Mouse (Mus musculus) liver, embryonic 16.5 days (tissue): ENCODE results near the gene Casc3. TPM values are rescaled to one million over a fixed set of nuclear protein-coding genes. Genes with fewer than 3 reads are reported as not detected.

Source experiments
- ATAC-seq: fragments of 200-750 bp; cut with Nextera tagmentation; 2 replicates; pipeline ENCODE4 v1.8.0; 2017; ENCODE audit warnings: low read depth, mild to moderate bottlenecking, moderate number of reproducible peaks, moderate library complexity
- H3K27ac ChIP-seq: fragments of 300-500 bp; sonication (generic); 2 replicates; pipeline ENCODE4 v1.5.1; 2014; ENCODE audit warnings: mild to moderate bottlenecking, low read length
- H3K27me3 ChIP-seq: fragments of 300-500 bp; sonication (generic); 2 replicates; pipeline ENCODE4 v1.6.1; 2014; ENCODE audit warnings: low read depth, low read length, mixed read lengths; ENCODE audit not compliant: control insufficient read depth, insufficient read depth
- H3K36me3 ChIP-seq: fragments of 300-500 bp; sonication (generic); 2 replicates; pipeline ENCODE4 v1.6.1; 2014; ENCODE audit warnings: mild to moderate bottlenecking; ENCODE audit not compliant: control insufficient read depth, insufficient read depth
- H3K4me1 ChIP-seq: fragments of 300-500 bp; sonication (generic); 2 replicates; pipeline ENCODE4 v1.6.1; 2014; ENCODE audit warnings: low read depth, low read length, mixed read lengths; ENCODE audit not compliant: control insufficient read depth
- H3K4me2 ChIP-seq: fragments of 300-500 bp; sonication (generic); 2 replicates; pipeline ENCODE4 v1.6.1; 2014; ENCODE audit warnings: low read depth, low read length, mixed read lengths
- H3K4me3 ChIP-seq: fragments of 300-500 bp; sonication (generic); 2 replicates; pipeline ENCODE4 v1.5.1; 2014; ENCODE audit warnings: low read depth, mild to moderate bottlenecking, low read length
- H3K9ac ChIP-seq: fragments of 300-500 bp; sonication (generic); 2 replicates; pipeline ENCODE4 v1.6.1; 2014; ENCODE audit warnings: low read depth, low read length
- H3K9me3 ChIP-seq: fragments of 300-500 bp; sonication (generic); replicated peaks from 2 replicates; pipeline ENCODE4 v1.6.1; 2016; ENCODE audit warnings: low read length; ENCODE audit not compliant: control insufficient read depth
- WGBS: fragments of 180-500 bp; shearing (Covaris S2); extraction: QIAGEN DNeasy Blood & Tissue Kit; methylation state at CpG from one replicate; pipeline ENCODE4 v1.1.7; 2014; ENCODE audit not compliant: insufficient replicate concordance; 5-methylcytosine and 5-hydroxymethylcytosine counted together
- polyA plus RNA-seq: library from polyadenylated mRNA; unstranded; fragments of >200 nt; fragmentation: Nextera tagmentation; extraction: Ambion mirVana; gene quantifications from 2 replicates; pipeline ENCODE4 v1.2.1, GENCODE M21; 2015

The Casc3 gene
- polyA plus RNA-seq, 1 experiment from 2014 or later, result 13.6 TPM

DNA sequence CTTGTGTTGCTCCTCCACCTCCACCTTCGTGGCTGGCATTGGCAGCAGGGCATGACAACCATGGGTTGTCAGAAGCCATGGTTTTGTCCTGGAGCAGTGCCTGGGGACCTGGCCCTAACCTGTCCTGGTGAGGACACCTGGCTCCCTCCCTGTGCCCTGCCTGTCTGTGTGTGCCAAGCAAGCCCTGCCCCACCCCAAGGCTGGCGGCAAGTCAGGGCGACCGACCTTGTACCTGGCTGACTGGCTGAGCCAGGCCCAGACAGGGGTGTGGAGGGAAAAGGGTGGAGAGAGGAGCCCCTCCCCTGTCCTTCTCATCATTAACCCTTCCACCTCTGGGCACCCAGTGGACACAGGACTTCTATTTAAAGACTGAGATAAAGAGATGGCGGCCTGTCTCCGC lies 34.7 kb downstream of the Casc3 start:
- 41% methylated on average over 6 of the region's 6 CpGs for WGBS

DNA sequence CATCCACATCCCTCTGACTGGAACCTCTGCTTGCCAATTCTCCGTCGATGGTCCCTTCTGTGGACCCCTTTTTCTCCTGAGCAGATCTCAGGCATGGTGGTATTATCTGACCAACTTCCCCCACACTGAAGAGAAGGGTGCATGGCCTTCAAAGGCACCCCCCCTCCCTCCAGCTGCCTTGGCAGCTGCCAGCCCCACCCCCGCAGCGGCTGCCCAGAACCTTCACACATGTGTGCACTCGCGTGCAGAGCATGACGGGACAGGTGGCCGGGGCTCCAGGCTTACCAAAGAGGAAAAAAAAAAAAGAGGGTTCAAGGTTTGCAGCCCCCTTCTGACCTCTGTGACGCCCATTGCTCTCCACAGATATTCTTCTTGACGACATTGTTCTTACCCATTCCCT lies 35.2 kb downstream of the Casc3 start:
- WGBS, result 56% methylated on average over 10 of the region's 10 CpGs
- H3K4me1 ChIP-seq, result peaks cover 16% of the 10 kb centered on the region
- H3K27ac ChIP-seq, result no peak overlapping the region
- H3K36me3 ChIP-seq, result no peaks in the 10 kb centered on the region
- H3K4me3 ChIP-seq, result no peak overlapping the region
- H3K4me2 ChIP-seq, result no peak overlapping the region
- no peak overlapping the region for H3K9ac ChIP-seq
- H3K27me3 ChIP-seq, result peaks cover 30% of the 10 kb centered on the region
- H3K9me3 ChIP-seq, result no peaks in the 10 kb centered on the region
- ATAC-seq, result no peak

More for the DNA sequence above, 34.7 kb downstream of the Casc3 start:
- Histone ChIP-seq H3K9ac (no peak overlapping the region), H3K4me1 (peaks cover 16% of the 10 kb centered on the region), H3K4me3 (no peak overlapping the region), H3K4me2 (no peak overlapping the region), H3K27ac (no peak overlapping the region), H3K27me3 (peaks cover 30% of the 10 kb centered on the region), H3K36me3 (no peaks in the 10 kb centered on the region), H3K9me3 (no peaks in the 10 kb centered on the region)
- no peak for ATAC-seq

DNA sequence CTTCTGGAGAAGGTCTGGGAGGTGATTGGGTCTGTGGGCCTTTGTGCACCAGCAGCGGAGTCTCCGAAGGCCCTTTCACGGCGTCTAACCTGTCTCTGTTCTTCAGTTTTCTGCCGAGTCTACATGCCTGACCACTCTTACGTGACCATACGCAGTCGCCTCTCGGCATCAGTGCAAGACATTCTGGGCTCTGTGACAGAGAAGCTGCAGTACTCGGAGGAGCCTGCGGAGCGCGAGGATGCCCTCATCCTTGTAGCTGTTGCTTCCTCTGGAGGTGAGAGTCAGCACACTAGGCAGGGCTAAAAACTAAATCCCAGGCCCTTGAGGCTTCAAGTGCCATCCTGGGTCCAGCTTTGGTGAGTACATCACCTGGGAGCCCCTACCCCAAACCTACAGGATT lies 41.3 kb downstream of the Casc3 start:
- Histone ChIP-seq H3K4me2 (no peak overlapping the region), H3K9ac (no peak overlapping the region), H3K27ac (no peak overlapping the region), H3K4me3 (no peak overlapping the region), H3K4me1 (peaks cover 3% of the 10 kb centered on the region; the same call in 1 of the 2 replicates), H3K9me3 (no peaks in the 10 kb centered on the region), H3K27me3 (no peaks in the 10 kb centered on the region; the same call in 1 of the 2 replicates), H3K36me3 (no peaks in the 10 kb centered on the region)
- no peak for ATAC-seq
- WGBS, result 64% methylated on average over 13 of the region's 13 CpGs

DNA sequence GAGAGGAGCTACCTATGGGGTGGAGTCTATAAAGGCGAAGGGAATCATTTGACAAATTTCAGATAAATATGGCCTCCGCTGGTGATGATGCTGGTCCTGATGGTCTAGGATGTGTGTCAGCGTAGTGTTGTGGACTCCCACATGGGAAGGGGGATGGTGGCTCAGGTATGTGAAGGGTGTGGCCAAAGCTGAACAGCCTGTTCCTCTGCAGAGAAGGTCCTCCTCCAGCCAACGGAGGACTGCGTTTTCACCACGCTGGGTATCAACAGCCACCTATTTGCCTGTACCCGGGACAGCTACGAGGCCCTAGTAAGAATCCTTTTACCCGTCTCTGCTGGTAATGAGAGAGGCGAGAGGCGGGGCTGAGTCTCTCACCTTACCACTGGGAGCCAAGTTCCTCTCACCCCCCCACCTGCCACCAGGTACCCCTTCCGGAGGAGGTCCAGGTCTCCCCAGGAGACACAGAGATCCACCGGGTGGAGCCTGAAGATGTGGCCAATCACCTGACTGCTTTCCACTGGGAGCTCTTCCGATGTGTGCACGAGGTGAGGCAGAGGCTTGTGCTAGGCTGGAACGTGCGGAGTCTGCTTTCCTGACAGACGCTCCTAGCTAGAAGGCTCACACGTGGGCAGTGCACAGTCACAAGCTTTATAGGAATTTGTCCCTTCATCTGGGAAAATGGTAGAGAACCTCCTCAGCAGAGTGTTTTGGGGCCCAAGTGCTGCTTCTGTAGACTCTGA lies 42.3 kb downstream of the Casc3 start:
- WGBS, result 59% methylated on average over 19 of the region's 19 CpGs
- no peak overlapping the region for H3K4me3 ChIP-seq
- no peak overlapping the region for H3K4me2 ChIP-seq
- ATAC-seq, result no peak
- H3K9ac ChIP-seq, result no peak overlapping the region
- H3K9me3 ChIP-seq, result no peaks in the 10 kb centered on the region
- H3K27ac ChIP-seq, result no peak overlapping the region
- H3K4me1 ChIP-seq, result peaks cover 3% of the 10 kb centered on the region; the same call in 1 of the 2 replicates
- no peaks in the 10 kb centered on the region; the same call in 1 of the 2 replicates for H3K27me3 ChIP-seq
- no peaks in the 10 kb centered on the region for H3K36me3 ChIP-seq

DNA sequence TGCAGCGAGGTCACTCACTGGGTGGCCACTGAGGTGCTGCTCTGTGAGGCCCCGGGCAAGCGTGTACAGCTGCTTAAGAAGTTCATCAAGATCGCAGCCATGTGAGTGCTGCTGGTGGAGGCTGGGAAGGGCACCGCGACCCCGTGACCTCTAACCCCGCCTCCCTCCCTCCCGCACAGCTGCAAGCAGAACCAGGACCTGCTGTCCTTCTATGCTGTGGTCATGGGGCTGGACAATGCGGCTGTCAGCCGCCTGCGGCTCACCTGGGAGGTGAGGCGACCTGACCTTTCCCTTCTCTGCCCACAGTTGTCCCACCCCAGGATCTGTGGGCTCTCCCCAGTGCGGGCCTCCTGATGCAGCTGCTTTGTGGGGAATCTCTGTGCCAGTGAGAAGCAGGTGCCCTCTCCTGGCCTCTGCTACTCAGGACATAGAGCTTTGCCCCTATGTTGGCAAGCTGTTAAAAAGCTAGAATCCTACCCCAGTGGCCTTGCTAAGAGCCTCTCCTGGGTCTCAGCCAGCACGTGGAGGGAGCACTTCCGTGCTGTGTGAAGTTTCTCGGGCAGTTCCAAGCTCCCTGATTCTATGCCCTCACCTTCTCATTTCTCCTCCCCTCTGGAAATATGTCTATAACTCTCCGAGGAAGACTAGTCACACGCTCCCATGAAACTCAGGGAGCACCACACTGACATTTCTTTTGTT lies 44.6 kb downstream of the Casc3 start:
- H3K4me3 ChIP-seq, result no peak overlapping the region
- ATAC-seq, result peak; percentile 38
- peak overlapping the region; percentile 31; the same call in 1 of the 2 replicates for H3K4me2 ChIP-seq
- H3K9ac ChIP-seq, result no peak overlapping the region
- H3K9me3 ChIP-seq, result no peaks in the 10 kb centered on the region
- H3K27me3 ChIP-seq, result no peaks in the 10 kb centered on the region; the same call in 1 of the 2 replicates
- H3K36me3 ChIP-seq, result no peaks in the 10 kb centered on the region
- H3K27ac ChIP-seq, result no peak overlapping the region
- peaks cover 3% of the 10 kb centered on the region; the same call in 1 of the 2 replicates for H3K4me1 ChIP-seq
- 24% methylated on average over 19 of the region's 19 CpGs for WGBS

DNA sequence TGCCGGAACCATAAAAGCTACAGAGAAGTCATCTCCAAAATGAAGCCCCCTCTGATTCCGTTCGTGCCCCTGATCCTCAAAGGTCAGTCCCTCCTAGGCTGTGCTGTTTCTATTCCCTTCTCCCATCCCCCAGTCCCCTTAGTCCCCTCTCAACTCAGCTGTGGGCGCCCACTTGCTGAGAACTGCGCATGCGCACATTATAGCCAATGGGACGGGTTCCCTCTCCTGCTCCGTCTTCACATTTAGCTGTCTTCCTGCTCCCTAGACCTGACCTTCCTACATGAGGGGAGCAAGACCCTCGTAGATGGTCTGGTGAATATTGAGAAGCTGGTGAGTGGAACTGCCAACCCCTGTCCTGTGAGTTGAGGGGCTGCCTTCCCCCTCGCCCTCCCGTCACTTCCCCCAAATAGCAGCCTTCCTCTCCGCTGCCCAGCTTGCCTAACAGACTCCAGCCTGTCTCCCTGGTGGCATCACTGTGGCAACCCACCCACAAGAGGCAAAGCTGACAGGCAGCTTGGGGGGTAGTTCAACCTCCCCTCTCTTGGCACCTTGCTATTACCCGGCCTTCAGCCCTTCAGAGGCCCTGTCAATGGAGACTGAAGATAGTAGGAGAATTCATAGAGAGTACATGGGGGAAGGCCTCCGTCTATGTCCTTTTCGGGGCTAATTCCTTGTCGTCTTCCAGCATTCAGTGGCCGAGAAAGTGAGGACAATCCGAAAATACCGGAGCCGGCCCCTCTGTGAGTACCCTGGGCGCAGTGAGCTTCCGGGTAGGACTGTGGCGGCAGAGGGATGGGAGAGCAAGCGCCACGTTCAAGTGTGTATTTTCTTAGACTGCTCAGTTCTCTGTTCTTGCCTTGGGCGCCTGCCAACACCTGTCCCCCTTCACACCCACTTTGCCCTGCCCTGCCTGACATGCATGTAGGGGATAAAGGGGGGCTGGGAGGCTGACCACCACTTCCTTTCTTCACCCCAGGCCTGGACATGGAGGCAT lies 45.7 kb downstream of the Casc3 start:
- Histone ChIP-seq H3K4me3 (no peak overlapping the region), H3K9ac (no peak overlapping the region), H3K27me3 (no peaks in the 10 kb centered on the region; the same call in 1 of the 2 replicates), H3K27ac (no peak overlapping the region), H3K36me3 (no peaks in the 10 kb centered on the region), H3K4me1 (peaks cover 3% of the 10 kb centered on the region; the same call in 1 of the 2 replicates), H3K9me3 (no peaks in the 10 kb centered on the region), H3K4me2 (no peak overlapping the region)
- 67% methylated on average over 26 of the region's 26 CpGs for WGBS
- ATAC-seq, result no peak

DNA sequence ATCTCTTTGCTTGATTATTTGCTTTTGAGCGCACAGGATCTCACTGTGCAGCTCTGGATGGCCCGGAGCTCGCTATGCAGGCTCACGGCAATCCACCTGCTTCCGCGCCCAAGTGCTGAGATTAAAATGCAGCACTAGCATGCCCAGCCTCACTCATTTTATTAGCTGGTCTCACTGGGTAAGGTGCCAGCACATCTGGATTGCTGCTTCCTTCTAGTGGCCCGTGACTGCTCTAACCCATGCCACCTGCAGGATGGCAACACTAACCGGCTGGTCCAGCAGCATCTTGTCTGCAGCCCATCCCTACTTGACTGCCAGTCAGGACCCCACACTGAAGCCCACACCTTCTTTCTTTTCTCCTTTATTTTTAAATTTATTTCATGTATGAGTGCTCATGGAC lies 49.4 kb downstream of the Casc3 start:
- Histone ChIP-seq H3K4me3 (no peak overlapping the region), H3K4me2 (no peak overlapping the region), H3K36me3 (no peaks in the 10 kb centered on the region), H3K9me3 (no peaks in the 10 kb centered on the region), H3K27me3 (no peaks in the 10 kb centered on the region; the same call in 1 of the 2 replicates), H3K9ac (no peak overlapping the region), H3K4me1 (peaks cover 5% of the 10 kb centered on the region), H3K27ac (no peak overlapping the region)
- ATAC-seq, result no peak
- WGBS, result 78% methylated on average over 8 of the region's 8 CpGs

DNA sequence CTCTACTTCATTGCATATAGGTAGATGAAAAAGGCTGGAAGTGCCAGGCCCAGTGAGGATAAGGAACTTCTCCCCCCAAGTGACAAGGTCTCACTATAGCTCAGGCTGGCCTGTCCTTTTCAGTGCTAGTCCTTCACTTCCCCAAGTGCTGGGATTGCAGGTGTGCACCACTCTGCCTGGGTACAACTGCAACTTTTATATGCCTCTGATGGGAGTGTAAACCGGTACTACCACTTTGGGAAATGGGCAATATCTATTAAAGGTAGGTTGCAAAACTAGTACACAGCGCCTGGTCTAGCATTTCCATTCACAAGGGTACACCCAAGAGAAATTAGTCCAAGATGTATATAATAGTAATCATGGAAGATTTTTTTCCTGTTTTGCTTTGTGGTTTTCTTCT lies 50.0 kb downstream of the Casc3 start:
- no peaks in the 10 kb centered on the region for H3K9me3 ChIP-seq
- peaks cover 3% of the 10 kb centered on the region; the same call in 1 of the 2 replicates for H3K4me1 ChIP-seq
- H3K36me3 ChIP-seq, result no peaks in the 10 kb centered on the region
- 75% methylated on average over 2 of the region's 2 CpGs for WGBS
- no peak overlapping the region for H3K4me2 ChIP-seq
- H3K4me3 ChIP-seq, result no peak overlapping the region
- no peak overlapping the region for H3K9ac ChIP-seq
- H3K27me3 ChIP-seq, result no peaks in the 10 kb centered on the region; the same call in 1 of the 2 replicates
- ATAC-seq, result no peak
- H3K27ac ChIP-seq, result no peak overlapping the region
